Mouse (Mus musculus) thymus, postnatal 4 days (tissue): ENCODE measurements around the gene Map4k4.

Source experiments
- DNase-seq: peaks from one replicate; pipeline ENCODE4 v3.0.0; 2021

Map4k4 gene

GRCm38 (mm10) chr1:40053071-40053470 is 152.4 kb downstream of the Map4k4 start:
- DNase-seq = no peak

- no peak for DNase-seq
Measured at GRCm38 (mm10) chr1:40055051-40055450, 154.3 kb downstream of the Map4k4 start.

GRCm38 (mm10) chr1:40055963-40056362 is 155.2 kb downstream of the Map4k4 start:
- no peak for DNase-seq

GRCm38 (mm10) chr1:40057351-40057750 is 156.6 kb downstream of the Map4k4 start:
- no peak for DNase-seq

- DNase-seq = no peak
Measured at GRCm38 (mm10) chr1:40058013-40058412, 157.3 kb downstream of the Map4k4 start.

- no peak for DNase-seq
Measured at GRCm38 (mm10) chr1:40059122-40059774, 158.5 kb downstream of the Map4k4 start.

- DNase-seq = no peak
Measured at GRCm38 (mm10) chr1:40061359-40061758, 160.6 kb downstream of the Map4k4 start.

- DNase-seq = no peak
Measured at GRCm38 (mm10) chr1:40063409-40063808, 162.7 kb downstream of the Map4k4 start.

- DNase-seq = no peak
Measured at GRCm38 (mm10) chr1:40064508-40064907, 163.8 kb downstream of the Map4k4 start.

- no peak for DNase-seq
Measured at GRCm38 (mm10) chr1:40072558-40072957, 171.8 kb downstream of the Map4k4 start.

GRCm38 (mm10) chr1:40073779-40074178 is 173.1 kb downstream of the Map4k4 start, which contains the start of gene Il1r2:
Gene Il1r2, plus strand, starts transcription at chr1:40074079.
- no peak for DNase-seq
